Comparison of ENCODE assay signal across 24 mouse cellular contexts in genomic region chr8:116689741-116690140, GRCm38 (mm10). TPM values are rescaled to one million over a fixed set of nuclear protein-coding genes. Genes with fewer than 3 reads are reported as not detected.
DNase-seq lines count a peak whose midpoint lies in the region; ATAC-seq and TF ChIP-seq lines count a peak whose summit lies in the region.
"Had no signal": no experiment of that assay in that cellular context is flagged by ENCODE, and none has a peak within 500 bp of the region (broad histone marks: within the 10 kb centered on the region; RNA-seq: fewer than 3 reads in every experiment).

No protein-coding gene starts in this region.

- peak; percentile 97 for ATAC-seq in CD4-positive, CD25-positive, alpha-beta regulatory T cell, adult 4 months
- ATAC-seq in inflammation-experienced regulatory T-cells, adult 6 months, result peak; percentile 99
- ATAC-seq: midbrain, embryonic 15.5 days had no signal

- no peak for TF ChIP-seq CTCF in cerebellum, adult 2 months (IDR thresholded peaks at IDR 0.05; ENCODE audit: borderline replicate concordance, insufficient read depth, low read depth, low read length)

- H3K27me3 ChIP-seq in cerebellum, adult 2 months (ENCODE audit: control insufficient read depth, insufficient read depth, low read length), result no peaks in the 10 kb centered on the region
- H3K27me3 ChIP-seq: embryonic facial prominence, embryonic 12.5 days; heart, embryonic 12.5 days; hindbrain, embryonic 12.5 days; limb, embryonic 15.5 days; midbrain, embryonic 15.5 days had no signal

- no peak overlapping the region for H3K4me3 ChIP-seq in cerebellum, adult 2 months (replicated peaks; ENCODE audit: insufficient read depth, low read depth, low read length)
- H3K4me3 ChIP-seq: embryonic facial prominence, embryonic 12.5 days; gastrocnemius, adult 2 months; heart, embryonic 12.5 days; hindbrain, embryonic 12.5 days; limb, embryonic 15.5 days; midbrain, embryonic 15.5 days; myocyte had no signal

- peak; percentile 45 for DNase-seq in A20 (ENCODE audit: low read depth, low spot score)
- peak; percentile 50 for DNase-seq in thymus, postnatal 0 days (ENCODE audit: low spot score)
- DNase-seq in spleen, postnatal 14 days (ENCODE audit: low spot score in 2 of 2), result no peak
- no peak for DNase-seq in kidney, adult 11 months
- DNase-seq in cerebellum, adult 2 months, result no peak
- no peak for DNase-seq in urinary bladder, adult 18-20 months (ENCODE audit: low spot score in 2 of 2)
- DNase-seq: adrenal gland, postnatal 36 days; B cell, adult 2 months; cerebellum, adult 11 months; gastrocnemius, adult 2 months; heart, postnatal 14 days; kidney, adult 9 months; kidney, postnatal 36 days; lung, embryonic 14.5 days; lung, postnatal 36 days had no signal

- no peak for TF ChIP-seq POLR2A in cerebellum, adult 2 months (IDR thresholded peaks at IDR 0.05; ENCODE audit: borderline replicate concordance, insufficient read depth, low read length)

- H3K4me1 ChIP-seq in cerebellum, adult 2 months (ENCODE audit: control insufficient read depth, insufficient read depth, low read length), result peaks cover 3% of the 10 kb centered on the region
- H3K4me1 ChIP-seq: embryonic facial prominence, embryonic 12.5 days; heart, embryonic 12.5 days; hindbrain, embryonic 12.5 days; limb, embryonic 15.5 days; midbrain, embryonic 15.5 days had no signal

- no peak overlapping the region for H3K27ac ChIP-seq in cerebellum, adult 2 months (ENCODE audit: insufficient read depth, low read length)
- H3K27ac ChIP-seq: embryonic facial prominence, embryonic 12.5 days; gastrocnemius, adult 2 months; hindbrain, embryonic 12.5 days; limb, embryonic 15.5 days; liver, embryonic 14.5 days; midbrain, embryonic 15.5 days had no signal

- WGBS in cerebellum, adult 2 months, result 93% methylated on average over 3 of the region's 3 CpGs

RNA-seq across cellular contexts. Expression of gene Cdyl2, which starts 43.0 kb away (rescaled TPM):
- 10 to 100 TPM; 11.2 to 18.0 TPM for polyA plus RNA-seq in CD4-positive, CD25-positive, alpha-beta regulatory T cell, adult 4 months (2017; shearing (Covaris generic))
- polyA plus RNA-seq in inflammation-experienced regulatory T-cells, adult 6 months (2017; shearing (Covaris generic)), result 10 to 100 TPM in 2 of 3 experiments, 1 to 10 TPM in 1; 7.8 to 21.9 (median 14.5) TPM
- 17.7 and 18.6 TPM in 2 replicates for polyA plus RNA-seq in thymus, postnatal 0 days (2015; fragmentation: Nextera tagmentation; extraction: Ambion mirVana)
- 6.5 and 7.6 TPM in 2 replicates for polyA plus RNA-seq in cerebellum, adult 2 months (2012; rRNA removed)

Comparison
In these comparisons a context has a peak if more than half of its experiments do, and no peak if none do; other contexts are left out.
1. DNase-seq: peak in A20 (single experiment) and thymus, postnatal 0 days (single experiment); none in spleen, postnatal 14 days (0 of 2), kidney, adult 11 months (single experiment), cerebellum, adult 2 months (0 of 2) and urinary bladder, adult 18-20 months (0 of 2).